12 mouse cellular contexts compared by ENCODE assay signal in genomic region chr5:72866260-72866905, GRCm38 (mm10). TPM values are rescaled to one million over a fixed set of nuclear protein-coding genes. Genes with fewer than 3 reads are reported as not detected.
DNase-seq lines count a peak whose midpoint lies in the region; ATAC-seq and TF ChIP-seq lines count a peak whose summit lies in the region.
"Had no signal": no experiment of that assay in that cellular context is flagged by ENCODE, and none has a peak within 500 bp of the region (broad histone marks: within the 10 kb centered on the region; RNA-seq: fewer than 3 reads in every experiment).

No protein-coding gene starts in this region.

- DNase-seq in embryonic facial prominence, embryonic 14.5 days (ENCODE audit: low spot score) = no peak
- DNase-seq in embryonic facial prominence, embryonic 10.5 days (ENCODE audit: low spot score) = no peak
- peak; percentile 62 for DNase-seq in kidney, adult 2 months
- no peak for DNase-seq in kidney, adult 11 months
- peak; percentile 36 for DNase-seq in ES-CJ7 (ENCODE audit: low read depth, low spot score)
- DNase-seq in adrenal gland, adult 18-20 months (ENCODE audit: low spot score in 2 of 2) = no peak
- no peak for DNase-seq in lung, postnatal 25 days (ENCODE audit: low spot score)
- DNase-seq: adrenal gland, adult 2 months; right cerebral cortex, postnatal 25 days had no signal

- 0 out of 2 replicates have a peak, but pooled peaks cover 3% of the 10 kb centered on the region for H3K4me1 ChIP-seq in embryonic facial prominence, embryonic 14.5 days (ENCODE audit: control insufficient read depth, insufficient read depth, low read length)
- H3K4me1 ChIP-seq in embryonic facial prominence, embryonic 10.5 days = peaks cover 8% of the 10 kb centered on the region
- peaks cover 29% of the 10 kb centered on the region for H3K4me1 ChIP-seq in kidney, adult 2 months (ENCODE audit: control insufficient read depth, insufficient read depth, low read length)
- peaks cover 35% of the 10 kb centered on the region for H3K4me1 ChIP-seq in liver, embryonic 15.5 days (replicated peaks)

- no peaks in the 10 kb centered on the region for H3K36me3 ChIP-seq in embryonic facial prominence, embryonic 14.5 days (ENCODE audit: control insufficient read depth, insufficient read depth, low read length)
- no peaks in the 10 kb centered on the region for H3K36me3 ChIP-seq in embryonic facial prominence, embryonic 10.5 days (replicated peaks)
- H3K36me3 ChIP-seq in kidney, adult 2 months (ENCODE audit: control insufficient read depth, insufficient read depth, low read length) = no peaks in the 10 kb centered on the region
- no peaks in the 10 kb centered on the region for H3K36me3 ChIP-seq in liver, embryonic 15.5 days (replicated peaks)
- H3K36me3 ChIP-seq: neural tube, embryonic 12.5 days had no signal

- 0 out of 2 replicates have a peak, but pooled peaks cover 6% of the 10 kb centered on the region for H3K9me3 ChIP-seq in embryonic facial prominence, embryonic 14.5 days (ENCODE audit: control insufficient read depth, low read length)
- no peaks in the 10 kb centered on the region for H3K9me3 ChIP-seq in embryonic facial prominence, embryonic 10.5 days
- no peaks in the 10 kb centered on the region for H3K9me3 ChIP-seq in liver, embryonic 15.5 days (replicated peaks)
- H3K9me3 ChIP-seq: neural tube, embryonic 12.5 days had no signal

- TF ChIP-seq POLR2A in kidney, adult 2 months (IDR thresholded peaks at IDR 0.05; ENCODE audit: low read depth, low read length) = no peak

- 56% methylated on average over 6 of the region's 6 CpGs for WGBS in embryonic facial prominence, embryonic 14.5 days
- 55% methylated on average over 6 of the region's 6 CpGs for WGBS in embryonic facial prominence, embryonic 10.5 days
- 53% methylated on average over 6 of the region's 6 CpGs for WGBS in kidney, adult 2 months
- WGBS in liver, embryonic 15.5 days (ENCODE audit: insufficient replicate concordance) = 37% methylated on average over 6 of the region's 6 CpGs

- TF ChIP-seq CTCF in kidney, adult 2 months (conservative IDR thresholded peaks at IDR 0.05; ENCODE audit: insufficient read depth, insufficient read length, low read depth, low read length) = no peak

- peak overlapping the region; percentile 96; the same call in 1 of the 2 replicates for H3K4me2 ChIP-seq in embryonic facial prominence, embryonic 14.5 days (ENCODE audit: low read depth, low read length)
- peak overlapping the region; percentile 79 for H3K4me2 ChIP-seq in liver, embryonic 15.5 days

- H3K27me3 ChIP-seq in embryonic facial prominence, embryonic 14.5 days (replicated peaks; ENCODE audit: control insufficient read depth, insufficient read depth, low read length) = peaks cover 18% of the 10 kb centered on the region
- H3K27me3 ChIP-seq in embryonic facial prominence, embryonic 10.5 days (replicated peaks; ENCODE audit: low read depth, poor library complexity, severe bottlenecking) = peaks cover 53% of the 10 kb centered on the region
- H3K27me3 ChIP-seq in kidney, adult 2 months (replicated peaks; ENCODE audit: control insufficient read depth, insufficient read depth, low read length) = no peaks in the 10 kb centered on the region
- H3K27me3 ChIP-seq in liver, embryonic 15.5 days = peaks cover 58% of the 10 kb centered on the region

- H3K9ac ChIP-seq in embryonic facial prominence, embryonic 14.5 days (ENCODE audit: low read depth, low read length) = no peak overlapping the region
- H3K9ac ChIP-seq in liver, embryonic 15.5 days = no peak overlapping the region
- H3K9ac ChIP-seq: liver, embryonic 14.5 days; neural tube, embryonic 12.5 days had no signal

- ATAC-seq in embryonic facial prominence, embryonic 14.5 days (ENCODE audit: low read depth) = no peak
- no peak for ATAC-seq in liver, embryonic 15.5 days (ENCODE audit: insufficient read depth)

- H3K27ac ChIP-seq in embryonic facial prominence, embryonic 14.5 days (replicated peaks; ENCODE audit: low read depth, low read length) = no peak overlapping the region
- H3K27ac ChIP-seq in embryonic facial prominence, embryonic 10.5 days (replicated peaks) = no peak overlapping the region
- peak overlapping the region; percentile 19; the same call in 1 of the 2 replicates for H3K27ac ChIP-seq in kidney, adult 2 months (ENCODE audit: insufficient read depth, low read depth, low read length)
- no peak overlapping the region for H3K27ac ChIP-seq in liver, embryonic 15.5 days (replicated peaks)
- H3K27ac ChIP-seq: liver, embryonic 14.5 days; neural tube, embryonic 12.5 days had no signal

- H3K4me3 ChIP-seq in embryonic facial prominence, embryonic 14.5 days (ENCODE audit: low read depth, low read length) = no peak overlapping the region
- no peak overlapping the region for H3K4me3 ChIP-seq in embryonic facial prominence, embryonic 10.5 days
- no peak overlapping the region for H3K4me3 ChIP-seq in kidney, adult 2 months (ENCODE audit: insufficient read depth, low read depth, low read length)
- H3K4me3 ChIP-seq in liver, embryonic 15.5 days (replicated peaks) = no peak overlapping the region
- H3K4me3 ChIP-seq: neural tube, embryonic 12.5 days had no signal

RNA-seq across cellular contexts. Expression of gene Tec, which starts 1.9 kb away (rescaled TPM):
- polyA plus RNA-seq in embryonic facial prominence, embryonic 14.5 days (2014; fragmentation: Nextera tagmentation; extraction: Ambion mirVana) = 7.8 and 7.9 TPM in 2 replicates
- 1.5 and 1.8 TPM in 2 replicates for polyA plus RNA-seq in embryonic facial prominence, embryonic 10.5 days (2016; fragmentation: Nextera tagmentation; extraction: Ambion mirVana)
- polyA plus RNA-seq in kidney, adult 2 months (2012; rRNA removed) = 7.8 and 8.1 TPM in 2 replicates
- 3.5 and 5.3 TPM in 2 replicates for polyA plus RNA-seq in liver, embryonic 15.5 days (2015; fragmentation: Nextera tagmentation; extraction: Ambion mirVana)
- total RNA-seq in adrenal gland, adult 18-20 months (2021) = 1 to 10 TPM; 2.0 to 2.5 TPM

RNA-seq across cellular contexts. Expression of gene Slain2, which starts 47.7 kb away (rescaled TPM):
- polyA plus RNA-seq in embryonic facial prominence, embryonic 14.5 days (2014; fragmentation: Nextera tagmentation; extraction: Ambion mirVana) = 24.9 and 25.5 TPM in 2 replicates
- polyA plus RNA-seq in embryonic facial prominence, embryonic 10.5 days (2016; fragmentation: Nextera tagmentation; extraction: Ambion mirVana) = 15.3 and 16.3 TPM in 2 replicates
- polyA plus RNA-seq in kidney, adult 2 months (2012; rRNA removed) = 23.4 and 24.3 TPM in 2 replicates
- 4.1 TPM in 2 replicates for polyA plus RNA-seq in liver, embryonic 15.5 days (2015; fragmentation: Nextera tagmentation; extraction: Ambion mirVana)
- total RNA-seq in adrenal gland, adult 18-20 months (2021) = 10 to 100 TPM; 54.9 to 60.7 TPM

Comparison
In these comparisons a context has a peak if more than half of its experiments do, and no peak if none do; other contexts are left out.
1. DNase-seq: peak in kidney, adult 2 months (single experiment) and ES-CJ7 (single experiment); none in embryonic facial prominence, embryonic 14.5 days (single experiment), embryonic facial prominence, embryonic 10.5 days (single experiment), kidney, adult 11 months (single experiment), adrenal gland, adult 18-20 months (0 of 2) and lung, postnatal 25 days (single experiment).